Mouse (Mus musculus): Measurements from ENCODE around the gene Olfr284. TPM values are rescaled to one million over a fixed set of nuclear protein-coding genes. Genes with fewer than 3 reads are reported as not detected.
A peak's percentile ranks its signal among the peaks of the same experiment; 100 is the strongest.

Gene Olfr284
- polyA plus RNA-seq (2015; fragmentation: Nextera tagmentation; extraction: Ambion mirVana), result not detected in 2 replicates

DNA sequence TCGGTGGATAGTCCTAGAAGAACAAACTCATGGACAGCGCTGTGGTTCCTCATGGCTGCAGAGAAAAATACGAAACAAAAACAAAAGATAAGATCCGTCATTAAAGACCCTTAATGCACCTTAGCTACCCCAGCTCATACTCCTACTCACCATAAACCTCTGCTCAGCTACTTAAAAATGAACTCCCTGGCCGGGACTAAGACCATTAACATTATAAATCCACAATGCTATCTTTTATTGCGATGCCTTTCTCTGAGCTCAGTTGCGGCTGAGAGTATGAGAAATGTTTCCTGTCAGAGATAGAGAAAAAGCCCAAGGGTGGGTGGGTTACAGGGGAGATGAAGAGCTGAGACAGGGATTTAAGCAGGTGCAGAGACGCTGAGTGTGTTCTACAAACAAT, at the start of gene Olfr284:
Gene Olfr284 (minus strand): TSS at position 101 of the 400 bp plus-strand sequence.
- Histone ChIP-seq H3K27ac (replicated peaks) (no peak within 1 kb of the TSS), H3K36me3 (no peaks in the 10 kb centered on the region), H3K9me3 (replicated peaks) (no peaks in the 10 kb centered on the region), H3K4me2 (no peak within 1 kb of the TSS), H3K4me1 (no peaks in the 10 kb centered on the region), H3K9ac (replicated peaks) (no peak within 1 kb of the TSS), H3K27me3 (replicated peaks) (no peaks in the 10 kb centered on the region), H3K4me3 (replicated peaks) (no peak within 1 kb of the TSS)
- WGBS, result 84% methylated on average over 8 of the region's 8 CpGs
- no peak for ATAC-seq (ENCODE audit: low FRiP score)

DNA sequence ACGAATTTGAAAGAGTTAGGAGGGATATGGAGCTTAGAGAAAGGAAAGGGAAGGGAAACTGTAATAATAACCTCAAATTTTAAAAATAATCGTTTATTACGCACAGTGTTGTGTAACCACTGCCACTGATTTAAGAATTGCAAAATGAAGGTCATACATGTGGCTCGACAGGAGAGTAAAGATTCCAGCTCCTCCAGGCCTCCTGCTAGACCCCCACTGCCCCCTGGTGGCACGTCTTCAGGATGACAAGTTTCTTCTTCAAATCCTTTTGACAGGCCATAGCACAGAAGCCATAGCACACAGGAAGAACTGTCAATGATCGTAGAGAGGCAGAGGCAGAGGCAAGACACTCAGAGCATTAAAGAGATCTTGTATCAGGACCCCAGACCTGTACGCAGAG, 49.0 kb upstream of the Olfr284 start:
- H3K27me3 ChIP-seq (replicated peaks), result no peaks in the 10 kb centered on the region
- no peak overlapping the region for H3K9ac ChIP-seq (replicated peaks)
- WGBS, result 33% methylated on average over 7 of the region's 7 CpGs
- no peak overlapping the region for H3K4me3 ChIP-seq (replicated peaks)
- H3K4me2 ChIP-seq, result no peak overlapping the region
- ATAC-seq (ENCODE audit: low FRiP score), result peak; percentile 31; the same call in 1 of the 2 replicates
- no peaks in the 10 kb centered on the region for H3K4me1 ChIP-seq
- H3K9me3 ChIP-seq (replicated peaks), result no peaks in the 10 kb centered on the region
- H3K27ac ChIP-seq (replicated peaks), result no peak overlapping the region
- no peaks in the 10 kb centered on the region for H3K36me3 ChIP-seq

- H3K9ac ChIP-seq (replicated peaks), result no peak overlapping the region
- H3K4me1 ChIP-seq, result no peaks in the 10 kb centered on the region
- no peaks in the 10 kb centered on the region for H3K36me3 ChIP-seq
- WGBS, result 86% methylated on average over 2 of the region's 2 CpGs
- H3K27me3 ChIP-seq (replicated peaks), result no peaks in the 10 kb centered on the region
- H3K27ac ChIP-seq (replicated peaks), result no peak overlapping the region
- no peak for ATAC-seq (ENCODE audit: low FRiP score)
- no peak overlapping the region for H3K4me2 ChIP-seq
- no peaks in the 10 kb centered on the region for H3K9me3 ChIP-seq (replicated peaks)
- no peak overlapping the region for H3K4me3 ChIP-seq (replicated peaks)
Measured at GRCm38 (mm10) chr15:98387621-98388020, 46.8 kb upstream of the Olfr284 start.

- H3K9me3 ChIP-seq (replicated peaks), result no peaks in the 10 kb centered on the region
- no peak for ATAC-seq (ENCODE audit: low FRiP score)
- no peaks in the 10 kb centered on the region for H3K27me3 ChIP-seq (replicated peaks)
- no peak within 1 kb of the TSS for H3K9ac ChIP-seq (replicated peaks)
- no peaks in the 10 kb centered on the region for H3K36me3 ChIP-seq
- no peak within 1 kb of the TSS for H3K4me2 ChIP-seq
- WGBS, result 87% methylated on average over 6 of the region's 6 CpGs
- H3K4me3 ChIP-seq (replicated peaks), result no peak within 1 kb of the TSS
- H3K27ac ChIP-seq (replicated peaks), result no peak within 1 kb of the TSS
- no peaks in the 10 kb centered on the region for H3K4me1 ChIP-seq
Measured at GRCm38 (mm10) chr15:98380846-98381245, 40.1 kb upstream of the Olfr284 start, which contains the start of gene Olfr283. Gene Olfr283 (minus strand): TSS chr15:98380946.

DNA sequence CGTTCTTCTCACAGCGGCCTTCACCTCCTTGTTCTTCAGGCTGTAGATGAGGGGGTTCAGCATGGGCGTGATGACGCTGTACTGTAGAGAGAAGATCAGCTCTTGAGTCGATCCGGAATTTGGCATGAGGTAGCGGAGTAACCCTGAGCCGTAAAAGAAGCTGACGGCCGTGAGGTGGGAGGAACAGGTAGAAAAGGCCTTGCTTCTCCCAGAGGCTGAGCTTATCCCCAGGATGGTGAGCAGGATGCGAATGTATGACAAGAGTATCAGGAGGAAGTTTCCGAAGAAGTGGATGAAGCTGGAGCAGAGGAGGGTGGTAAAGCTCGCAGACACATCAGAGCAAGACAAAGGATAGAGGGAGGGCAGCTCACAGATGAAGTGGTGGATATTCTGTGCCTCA, 37.4 kb upstream of the Olfr284 start:
- 96% methylated on average over 13 of the region's 13 CpGs for WGBS
- Histone ChIP-seq H3K9ac (replicated peaks) (no peak overlapping the region), H3K27ac (replicated peaks) (no peak overlapping the region), H3K4me2 (no peak overlapping the region), H3K4me3 (replicated peaks) (no peak overlapping the region), H3K36me3 (no peaks in the 10 kb centered on the region), H3K27me3 (replicated peaks) (no peaks in the 10 kb centered on the region), H3K9me3 (replicated peaks) (no peaks in the 10 kb centered on the region), H3K4me1 (no peaks in the 10 kb centered on the region)
- no peak for ATAC-seq (ENCODE audit: low FRiP score)

- ATAC-seq (ENCODE audit: low FRiP score), result no peak
- H3K4me1 ChIP-seq, result no peaks in the 10 kb centered on the region
- no peak within 1 kb of the TSS for H3K4me3 ChIP-seq (replicated peaks)
- 95% methylated on average over 5 of the region's 5 CpGs for WGBS
- no peak within 1 kb of the TSS for H3K9ac ChIP-seq (replicated peaks)
- no peak within 1 kb of the TSS for H3K4me2 ChIP-seq
- H3K36me3 ChIP-seq, result no peaks in the 10 kb centered on the region
- no peak within 1 kb of the TSS for H3K27ac ChIP-seq (replicated peaks)
- no peaks in the 10 kb centered on the region for H3K27me3 ChIP-seq (replicated peaks)
- H3K9me3 ChIP-seq (replicated peaks), result no peaks in the 10 kb centered on the region
Measured at GRCm38 (mm10) chr15:98317177-98317724, 23.5 kb downstream of the Olfr284 start, which contains the start of gene Olfr285. Gene Olfr285 (minus strand): TSS chr15:98317353.

DNA sequence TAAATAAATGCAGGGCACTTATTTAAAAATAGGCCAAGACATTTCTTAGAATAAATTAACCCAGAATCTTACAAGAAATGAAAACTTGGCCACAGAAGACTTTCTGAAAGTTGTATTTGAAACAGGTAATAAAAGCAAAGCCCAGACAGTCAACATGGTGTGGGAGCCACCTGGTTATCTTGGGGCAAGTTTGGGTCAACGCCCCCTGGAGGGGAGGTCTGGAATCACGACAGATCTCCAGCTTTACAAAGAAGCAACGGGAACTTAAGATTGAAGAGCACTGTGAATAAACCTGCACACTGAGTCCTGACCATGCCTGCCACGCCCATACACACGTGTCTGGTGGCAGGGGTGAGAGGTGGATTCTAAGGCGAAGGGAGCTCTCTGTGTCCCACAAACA, 25.1 kb downstream of the Olfr284 start:
- no peak overlapping the region for H3K9ac ChIP-seq (replicated peaks)
- no peaks in the 10 kb centered on the region for H3K4me1 ChIP-seq
- no peak for ATAC-seq (ENCODE audit: low FRiP score)
- H3K27ac ChIP-seq (replicated peaks), result no peak overlapping the region
- H3K4me2 ChIP-seq, result no peak overlapping the region
- H3K9me3 ChIP-seq (replicated peaks), result no peaks in the 10 kb centered on the region
- H3K36me3 ChIP-seq, result no peaks in the 10 kb centered on the region
- 61% methylated on average over 6 of the region's 6 CpGs for WGBS
- no peaks in the 10 kb centered on the region for H3K27me3 ChIP-seq (replicated peaks)
- H3K4me3 ChIP-seq (replicated peaks), result no peak overlapping the region

DNA sequence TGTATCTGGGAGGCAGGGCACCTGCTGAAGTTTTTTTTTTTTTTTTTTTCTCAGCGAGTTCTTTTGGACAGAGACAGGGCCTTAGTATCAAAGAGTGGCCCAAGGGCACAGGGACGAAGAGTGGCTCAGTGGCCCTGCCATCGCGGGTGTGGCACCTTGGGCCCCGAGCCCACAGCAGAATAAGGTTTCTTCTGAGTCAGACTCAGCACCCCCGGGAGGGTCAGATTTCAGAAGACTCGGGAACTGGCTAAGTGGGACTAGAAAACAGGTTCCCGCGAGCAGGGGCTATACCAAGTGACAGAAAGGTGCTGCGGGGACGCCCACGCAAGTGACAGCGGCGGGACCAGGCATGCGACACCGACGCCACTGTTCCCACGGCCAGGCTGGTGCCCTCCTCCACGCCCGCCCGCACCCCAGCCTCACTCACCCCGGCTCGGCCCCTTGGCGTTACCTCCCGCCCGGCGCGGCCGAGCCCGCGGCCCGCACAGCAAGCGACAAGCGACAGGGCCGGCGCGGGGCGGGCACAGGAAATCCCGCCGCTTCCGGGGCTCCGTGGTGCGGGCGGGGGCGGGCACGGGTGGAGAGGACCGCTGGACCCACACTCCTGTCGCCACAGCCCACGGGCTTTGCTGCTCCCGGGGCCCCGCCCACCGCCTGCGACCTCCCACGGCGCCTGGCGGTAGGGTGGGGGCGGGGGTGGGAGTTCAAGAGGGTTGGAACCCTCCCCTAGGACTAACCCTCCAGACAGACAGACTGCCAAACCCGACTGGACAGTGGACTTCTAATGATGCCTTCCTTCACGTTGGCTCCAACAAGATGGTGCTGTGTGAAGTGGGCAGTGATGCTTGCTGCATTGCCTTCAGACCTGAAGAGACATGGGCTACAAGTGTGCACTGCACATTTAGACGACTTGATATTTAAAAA, 44.9 kb downstream of the Olfr284 start, which contains the start of gene Zfp641:
Gene Zfp641 (minus strand): TSS at position 534 of the 924 bp plus-strand sequence.
- no peaks in the 10 kb centered on the region for H3K27me3 ChIP-seq (replicated peaks)
- H3K9ac ChIP-seq (replicated peaks), result peak within 1 kb of the TSS; percentile 74
- H3K4me2 ChIP-seq, result peak within 1 kb of the TSS; percentile 75
- H3K4me3 ChIP-seq (replicated peaks), result peak within 1 kb of the TSS; percentile 70
- WGBS, result 2% methylated on average over 59 of the region's 60 CpGs
- peaks cover 12% of the 10 kb centered on the region for H3K4me1 ChIP-seq
- peak; percentile 70 for ATAC-seq (ENCODE audit: low FRiP score)
- H3K9me3 ChIP-seq (replicated peaks), result no peaks in the 10 kb centered on the region
- peaks cover 9% of the 10 kb centered on the region for H3K36me3 ChIP-seq
- H3K27ac ChIP-seq (replicated peaks), result peak within 1 kb of the TSS; percentile 61

DNA sequence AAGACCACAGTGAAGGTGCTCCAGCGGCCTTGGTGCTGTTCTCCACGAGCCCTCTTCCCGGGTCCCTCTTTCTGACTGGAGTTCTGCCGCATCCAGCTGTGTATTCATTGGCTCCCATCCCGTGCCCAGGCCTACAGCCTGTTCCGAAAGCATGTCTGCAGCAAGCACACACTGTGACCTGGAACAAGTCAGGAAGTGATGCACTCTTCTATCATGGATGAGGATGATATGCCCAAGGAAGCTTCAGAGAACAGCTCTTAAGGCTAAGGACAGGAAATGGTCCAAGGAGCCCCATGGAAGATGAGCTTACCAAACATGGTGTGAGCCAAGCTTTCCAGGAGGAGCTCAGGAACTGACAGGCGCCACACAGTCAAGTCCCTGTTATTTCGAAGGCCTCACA, 47.1 kb downstream of the Olfr284 start:
- WGBS, result 92% methylated on average over 8 of the region's 8 CpGs
- no peak for ATAC-seq (ENCODE audit: low FRiP score)

More for the DNA sequence above, 47.1 kb downstream of the Olfr284 start:
- Histone ChIP-seq H3K27me3 (replicated peaks) (no peaks in the 10 kb centered on the region), H3K27ac (replicated peaks) (no peak overlapping the region), H3K9me3 (replicated peaks) (no peaks in the 10 kb centered on the region), H3K4me1 (peaks cover 12% of the 10 kb centered on the region), H3K9ac (replicated peaks) (no peak overlapping the region), H3K4me3 (replicated peaks) (no peak overlapping the region), H3K36me3 (peaks cover 26% of the 10 kb centered on the region), H3K4me2 (no peak overlapping the region)

Other genes with a start within 250 kb of the Olfr284 start
- 85.6 and 94.3 TPM in 2 replicates for gene Pfkm, start 248.4 kb downstream of the Olfr284 start, polyA plus RNA-seq (2015; fragmentation: Nextera tagmentation; extraction: Ambion mirVana)
- 16.8 and 22.5 TPM in 2 replicates for gene Senp1, start 247.2 kb downstream of the Olfr284 start, polyA plus RNA-seq (2015; fragmentation: Nextera tagmentation; extraction: Ambion mirVana)
- gene Asb8, start 175.4 kb downstream of the Olfr284 start, polyA plus RNA-seq (2015; fragmentation: Nextera tagmentation; extraction: Ambion mirVana), result 61.9 and 62.5 TPM in 2 replicates
- gene Ccdc184, start 173.8 kb downstream of the Olfr284 start, polyA plus RNA-seq (2015; fragmentation: Nextera tagmentation; extraction: Ambion mirVana), result 98.5 and 116 TPM in 2 replicates
- not detected in 2 replicates for gene Olfr288, start 145.4 kb downstream of the Olfr284 start, polyA plus RNA-seq (2015; fragmentation: Nextera tagmentation; extraction: Ambion mirVana)
- 0.13 TPM in 1 of 2 replicates, not detected in the other for gene Gm44579, start 120.0 kb downstream of the Olfr284 start, polyA plus RNA-seq (2015; fragmentation: Nextera tagmentation; extraction: Ambion mirVana)
- gene Olfr287, start 119.9 kb downstream of the Olfr284 start, polyA plus RNA-seq (2015; fragmentation: Nextera tagmentation; extraction: Ambion mirVana), result 0.35 and 0.46 TPM in 2 replicates
- 0.06 TPM in 1 of 2 replicates, not detected in the other for gene Olfr286, start 106.5 kb downstream of the Olfr284 start, polyA plus RNA-seq (2015; fragmentation: Nextera tagmentation; extraction: Ambion mirVana)
- not detected in 2 replicates for gene H1fnt, start 83.7 kb downstream of the Olfr284 start, polyA plus RNA-seq (2015; fragmentation: Nextera tagmentation; extraction: Ambion mirVana)
- 10.3 and 11.6 TPM in 2 replicates for gene Zfp641, start 44.8 kb downstream of the Olfr284 start, polyA plus RNA-seq (2015; fragmentation: Nextera tagmentation; extraction: Ambion mirVana)
- not detected in 2 replicates for gene Olfr285, start 23.6 kb downstream of the Olfr284 start, polyA plus RNA-seq (2015; fragmentation: Nextera tagmentation; extraction: Ambion mirVana)
- gene Olfr283, start 40.0 kb upstream of the Olfr284 start, polyA plus RNA-seq (2015; fragmentation: Nextera tagmentation; extraction: Ambion mirVana), result not detected in 2 replicates
- gene Olfr282, start 90.2 kb upstream of the Olfr284 start, polyA plus RNA-seq (2015; fragmentation: Nextera tagmentation; extraction: Ambion mirVana), result not detected in 2 replicates
- gene Olfr281, start 111.6 kb upstream of the Olfr284 start, polyA plus RNA-seq (2015; fragmentation: Nextera tagmentation; extraction: Ambion mirVana), result not detected in 2 replicates
- not detected in 2 replicates for gene OR5BS1P, start 128.9 kb upstream of the Olfr284 start, polyA plus RNA-seq (2015; fragmentation: Nextera tagmentation; extraction: Ambion mirVana)
- not detected in 2 replicates for gene Lalba, start 141.7 kb upstream of the Olfr284 start, polyA plus RNA-seq (2015; fragmentation: Nextera tagmentation; extraction: Ambion mirVana)
- gene Olfr279, start 151.4 kb upstream of the Olfr284 start, polyA plus RNA-seq (2015; fragmentation: Nextera tagmentation; extraction: Ambion mirVana), result not detected in 2 replicates
- gene Kansl2, start 193.3 kb upstream of the Olfr284 start, polyA plus RNA-seq (2015; fragmentation: Nextera tagmentation; extraction: Ambion mirVana), result 102 and 104 TPM in 2 replicates
- 58.6 and 62.8 TPM in 2 replicates for gene Ccnt1, start 229.9 kb upstream of the Olfr284 start, polyA plus RNA-seq (2015; fragmentation: Nextera tagmentation; extraction: Ambion mirVana)
- gene 4930415O20Rik, start 230.0 kb upstream of the Olfr284 start, polyA plus RNA-seq (2015; fragmentation: Nextera tagmentation; extraction: Ambion mirVana), result not detected in 2 replicates